Comparison of ENCODE assay signal across 28 mouse cellular contexts in the genomic region with DNA sequence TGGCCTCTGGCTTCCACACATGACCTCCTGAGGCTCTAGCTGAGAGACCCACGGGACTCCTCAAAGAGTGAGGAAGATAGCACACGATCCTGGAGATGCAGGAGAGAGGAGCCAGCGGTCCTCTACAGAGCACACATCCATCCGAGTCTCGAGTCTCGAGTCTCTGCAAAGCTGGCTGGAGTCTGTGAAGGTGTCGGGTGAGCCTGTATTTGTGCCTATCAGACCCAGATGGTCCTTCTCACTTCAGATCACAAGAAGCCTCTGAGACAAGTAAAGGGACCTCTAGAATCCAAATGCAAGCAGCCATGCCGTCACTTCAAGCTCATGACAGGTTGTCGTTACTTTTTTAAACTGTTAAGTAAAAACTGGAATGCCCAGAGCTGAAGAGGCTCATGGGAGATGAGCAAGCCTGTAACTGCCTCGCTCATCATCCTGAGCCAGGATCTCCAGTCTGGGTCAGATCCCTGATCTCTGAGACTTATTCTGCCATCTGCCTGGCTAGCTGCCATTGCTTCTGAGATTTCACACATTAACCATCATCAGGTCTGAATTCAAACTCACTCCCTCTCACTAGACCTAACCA. TPM values are rescaled to one million over a fixed set of nuclear protein-coding genes. Genes with fewer than 3 reads are reported as not detected.
"Had no signal": no experiment of that assay in that cellular context is flagged by ENCODE, and none has a peak within 500 bp of the region (broad histone marks: within the 10 kb centered on the region; RNA-seq: fewer than 3 reads in every experiment).

No protein-coding gene starts in this region.

- H3K4me2 ChIP-seq: embryonic facial prominence, embryonic 12.5 days; embryonic facial prominence, embryonic 13.5 days; embryonic facial prominence, embryonic 15.5 days; forebrain, embryonic 12.5 days; forebrain, embryonic 13.5 days; forebrain, embryonic 15.5 days had no signal

- H3K9ac ChIP-seq: embryonic facial prominence, embryonic 12.5 days; embryonic facial prominence, embryonic 13.5 days; embryonic facial prominence, embryonic 15.5 days; forebrain, embryonic 12.5 days; forebrain, embryonic 13.5 days; forebrain, embryonic 15.5 days; forebrain, postnatal 0 days had no signal

- ATAC-seq: forebrain, embryonic 13.5 days; forebrain, embryonic 14.5 days; forebrain, embryonic 15.5 days; forebrain, embryonic 16.5 days; forebrain, postnatal 0 days had no signal

- DNase-seq: cerebellum, adult 18-20 months; cerebellum, adult 2 months; cerebellum, adult 8-10 months; cerebellum, adult 9-10 months; cerebellum, adult 9-11 months; cerebellum, postnatal 10 days; cerebellum, postnatal 14 days; cerebellum, postnatal 25 days; cerebellum, postnatal 36 days; embryo, embryonic 11 days; forebrain, postnatal 0 days; gastrocnemius, adult 2 months; gastrocnemius, postnatal 10 days; gastrocnemius, postnatal 14 days; gastrocnemius, postnatal 25 days; gastrocnemius, postnatal 36 days; heart, adult 11 months had no signal

- H3K9me3 ChIP-seq: embryonic facial prominence, embryonic 10.5 days; embryonic facial prominence, embryonic 12.5 days; embryonic facial prominence, embryonic 13.5 days; embryonic facial prominence, embryonic 15.5 days; forebrain, embryonic 10.5 days; forebrain, embryonic 12.5 days; forebrain, embryonic 13.5 days; forebrain, embryonic 15.5 days had no signal

- H3K27ac ChIP-seq: embryonic facial prominence, embryonic 10.5 days; embryonic facial prominence, embryonic 12.5 days; embryonic facial prominence, embryonic 13.5 days; embryonic facial prominence, embryonic 15.5 days; forebrain, embryonic 10.5 days; forebrain, embryonic 12.5 days; forebrain, embryonic 13.5 days; forebrain, embryonic 15.5 days; gastrocnemius, adult 2 months had no signal

- H3K36me3 ChIP-seq: embryonic facial prominence, embryonic 10.5 days; embryonic facial prominence, embryonic 12.5 days; embryonic facial prominence, embryonic 13.5 days; embryonic facial prominence, embryonic 15.5 days; forebrain, embryonic 10.5 days; forebrain, embryonic 12.5 days; forebrain, embryonic 15.5 days had no signal

- H3K27me3 ChIP-seq: embryonic facial prominence, embryonic 12.5 days; embryonic facial prominence, embryonic 13.5 days; forebrain, embryonic 15.5 days had no signal

- H3K4me3 ChIP-seq: embryonic facial prominence, embryonic 10.5 days; embryonic facial prominence, embryonic 12.5 days; embryonic facial prominence, embryonic 13.5 days; embryonic facial prominence, embryonic 15.5 days; erythroblast, embryonic 14.5 days; forebrain, embryonic 10.5 days; forebrain, embryonic 12.5 days; forebrain, embryonic 13.5 days; forebrain, embryonic 15.5 days; gastrocnemius, adult 2 months had no signal

RNA-seq across cellular contexts. Expression of a gene that starts 24.8 kb away (rescaled TPM):
- polyA plus RNA-seq: erythroblast, embryonic 14.5 days had no signal
